Mouse (Mus musculus) ES-E14 (cell line): Measurements from ENCODE around the gene Bola3.

Source experiments
- HCFC1 ChIP-seq: IDR thresholded peaks from 2 replicates; pipeline ENCODE4 v1.6.1; 2012; ENCODE audit warnings: low read length, inconsistent platforms, borderline replicate concordance; ENCODE audit not compliant: insufficient read depth
- MAFK ChIP-seq: IDR thresholded peaks from 2 replicates; pipeline ENCODE4 v1.6.1; 2014; ENCODE audit warnings: mild to moderate bottlenecking, low read depth, low read length, inconsistent platforms; ENCODE audit not compliant: insufficient read depth
- ZC3H11A ChIP-seq: IDR thresholded peaks from 2 replicates; pipeline ENCODE4 v1.6.1; 2012; ENCODE audit warnings: low read depth, mild to moderate bottlenecking, inconsistent platforms, low read length, borderline replicate concordance
- ZNF384 ChIP-seq: IDR thresholded peaks from 2 replicates; pipeline ENCODE4 v1.6.1; 2012; ENCODE audit warnings: low read depth, low read length, inconsistent platforms

GRCm38 (mm10) chr6:83351490-83352160 is 2.7 kb downstream of the Bola3 start:
- no peak for TF ChIP-seq HCFC1
- no peak for TF ChIP-seq ZC3H11A
- TF ChIP-seq MAFK: no peak
- TF ChIP-seq ZNF384: no peak
